Mouse (Mus musculus): Measurements from ENCODE around the gene Bicc1.

DNA sequence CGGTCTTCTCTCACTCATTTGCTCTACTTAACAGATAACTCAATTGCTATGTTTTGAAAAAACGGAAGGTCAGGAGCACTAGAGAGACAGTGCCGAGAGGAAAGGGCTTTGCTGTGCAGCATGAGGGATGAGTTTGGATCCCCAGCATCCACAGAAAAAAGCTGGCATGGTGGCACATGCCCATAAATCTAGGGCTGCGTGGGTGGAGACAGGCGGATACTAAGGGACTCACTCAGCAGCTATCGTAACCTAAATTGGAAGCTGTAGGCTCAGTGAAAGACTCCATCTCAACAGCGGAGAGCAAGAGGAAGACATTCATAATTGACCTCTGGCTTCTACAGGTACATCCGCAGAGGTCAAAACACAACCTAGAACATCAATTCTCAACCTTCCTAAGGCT lies 179.8 kb downstream of the Bicc1 start:
- TF ChIP-seq CTCF (IDR thresholded peaks at IDR 0.05; ENCODE audit: extremely low read depth, insufficient read length, insufficient replicate concordance, low read depth, low read length) (no peak), POLR2A (IDR thresholded peaks at IDR 0.05; ENCODE audit: low read depth, low read length) (no peak)
